Mouse (Mus musculus) mouse embryonic stem cell (cell line): ENCODE data around the gene Gm7792.
"Not testable (repeated sequence)": the region's sequence is repeated elsewhere in the genome, so short reads cannot be mapped to it uniquely, and the experiment has no call there.

Experiments
- in situ Hi-C, 2 experiments: fragments of 300-500 bp; cut with MboI; formaldehyde crosslinking; loops; 1 replicate in 1 of 2; 3 replicates in 1 of 2; pipeline ENCODE4 v1.14.3; 2019 to 2020; ENCODE audit warnings: low sequenced_read_pairs in 2 of 2, low pct_unique_long_range_greater_than_20kb in 1 of 2, mixed read lengths in 1 of 2; ENCODE audit not compliant: unreplicated experiment in 1 of 2

Gene Gm7792

GRCm38 (mm10) chr5:93843476-93843875 lies at the start of gene Gm7792:
TSS of gene Gm7792 (plus strand) at chr5:93843776.
- in situ Hi-C loops: not testable (repeated sequence)
